Mouse (Mus musculus) layer of hippocampus, adult 18-20 months (tissue): ENCODE measurements at regions not wholly inside any gene's neighbourhood (a gene's known extent, or its start where the extent isn't known, plus 50 kb on each side); places are given as distances from the start of the nearest gene placed in this dataset.

Source experiments
- DNase-seq, 2 experiments: peaks; one replicate each; pipeline ENCODE4 v3.0.0; 2022; ENCODE audit warnings: low spot score in 2 of 2

DNA sequence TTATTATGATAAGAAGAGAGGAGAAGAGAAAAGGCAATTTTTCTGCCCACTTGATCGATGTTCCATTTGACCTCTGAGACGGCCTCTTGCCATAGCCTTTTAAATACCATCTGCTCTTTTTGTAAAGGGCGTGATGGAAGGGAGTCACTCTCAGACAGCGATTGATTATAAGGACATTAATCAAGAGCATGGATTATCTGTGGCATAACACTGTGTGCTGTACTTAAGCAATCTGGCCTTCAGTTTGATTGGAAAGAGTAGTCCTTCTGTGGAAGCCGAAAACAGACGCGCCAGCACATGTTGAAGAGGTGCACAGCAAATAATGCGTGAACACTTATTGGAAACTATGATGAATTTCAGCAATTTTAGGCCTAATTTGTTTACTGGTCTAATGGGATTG is 685.4 kb upstream of the Robo1 start:
- DNase-seq, result peak; percentile 5 to 57

- no peak for DNase-seq
These were observed 667.7 kb upstream of the Robo1 start for GRCm38 (mm10) chr16:71640361-71640760.

GRCm38 (mm10) chr16:71643223-71643622 is 664.9 kb upstream of the Robo1 start:
- peak in 1 of 2 experiments; percentile 17 for DNase-seq

DNA sequence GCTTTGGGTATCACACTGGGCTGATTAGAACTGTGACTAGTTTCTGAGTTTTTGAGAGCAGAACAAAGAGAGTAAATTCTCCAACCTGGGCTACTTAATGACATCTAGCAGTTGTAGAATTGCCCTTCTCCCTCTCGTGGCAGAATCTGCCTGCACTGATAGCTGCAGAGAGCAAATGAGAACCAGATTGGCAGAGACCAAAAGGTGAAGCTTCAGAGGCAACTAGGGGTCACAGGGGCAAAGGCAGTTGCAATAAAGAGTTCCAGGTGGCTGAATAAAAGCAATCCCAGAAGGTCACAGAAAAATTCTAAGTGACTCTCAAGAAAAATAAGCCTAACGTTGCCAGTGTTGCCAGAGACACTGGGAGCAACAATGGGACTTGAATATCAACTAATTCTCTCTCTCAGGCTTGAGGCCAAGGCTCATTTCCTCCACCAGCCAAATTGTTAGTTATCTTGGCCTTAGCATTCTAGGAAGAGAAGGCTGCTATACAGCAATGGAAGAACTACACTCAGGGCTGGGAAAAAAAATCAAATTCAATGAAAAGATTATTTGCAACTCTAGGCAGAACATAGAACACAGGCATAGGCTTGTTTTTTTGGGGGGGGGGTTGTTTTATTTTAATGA is 629.9 kb upstream of the Robo1 start:
- no peak for DNase-seq

- DNase-seq, result no peak
These were observed 614.6 kb upstream of the Robo1 start for GRCm38 (mm10) chr16:71693464-71693863.

DNA sequence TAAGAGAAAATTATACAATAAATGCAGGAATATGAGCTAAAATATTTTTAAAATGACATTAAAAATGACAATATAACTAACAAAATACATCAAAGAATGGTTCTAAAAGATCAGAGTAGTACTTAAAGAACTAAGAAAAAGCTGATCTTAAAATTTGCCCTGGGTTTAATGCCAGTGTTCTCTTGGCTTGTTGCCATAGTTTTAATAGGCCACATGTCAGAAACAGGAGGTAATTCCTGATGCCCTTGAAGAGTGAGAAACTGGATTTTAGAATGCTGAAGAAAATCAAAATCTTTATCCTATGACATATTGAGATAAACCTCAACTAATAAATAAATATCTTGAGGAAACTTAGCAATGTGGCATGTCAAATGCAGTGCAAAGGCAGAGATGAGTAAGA is 602.3 kb upstream of the Robo1 start:
- no peak for DNase-seq

GRCm38 (mm10) chr16:71709684-71710083 is 598.4 kb upstream of the Robo1 start:
- no peak for DNase-seq

GRCm38 (mm10) chr16:71711879-71712278 is 596.2 kb upstream of the Robo1 start:
- DNase-seq, result no peak

GRCm38 (mm10) chr16:71717207-71717606 is 590.9 kb upstream of the Robo1 start:
- no peak for DNase-seq

- DNase-seq, result no peak
These were observed 583.2 kb upstream of the Robo1 start for GRCm38 (mm10) chr16:71724898-71725297.

- no peak for DNase-seq
These were observed 570.2 kb upstream of the Robo1 start for GRCm38 (mm10) chr16:71737941-71738340.

- DNase-seq, result no peak
These were observed 569.0 kb upstream of the Robo1 start for GRCm38 (mm10) chr16:71739104-71739503.

DNA sequence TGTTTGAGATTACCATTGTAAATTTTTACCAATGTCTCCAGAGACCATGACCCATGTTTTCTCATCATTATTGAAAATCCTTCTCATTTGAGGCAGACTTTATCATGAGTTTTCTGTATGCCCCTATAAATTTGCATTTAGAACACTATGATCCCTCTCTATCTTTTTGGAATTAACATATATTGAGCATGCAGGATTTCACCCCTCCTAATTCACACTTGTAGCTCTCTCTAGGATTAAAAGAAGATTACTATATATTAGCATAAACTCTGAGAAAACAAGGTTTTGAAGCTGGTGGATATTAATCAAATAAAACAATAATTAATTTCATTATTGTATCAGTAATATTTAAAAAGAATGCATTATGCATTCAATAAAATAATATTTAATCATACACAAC is 527.2 kb upstream of the Robo1 start:
- no peak for DNase-seq

DNA sequence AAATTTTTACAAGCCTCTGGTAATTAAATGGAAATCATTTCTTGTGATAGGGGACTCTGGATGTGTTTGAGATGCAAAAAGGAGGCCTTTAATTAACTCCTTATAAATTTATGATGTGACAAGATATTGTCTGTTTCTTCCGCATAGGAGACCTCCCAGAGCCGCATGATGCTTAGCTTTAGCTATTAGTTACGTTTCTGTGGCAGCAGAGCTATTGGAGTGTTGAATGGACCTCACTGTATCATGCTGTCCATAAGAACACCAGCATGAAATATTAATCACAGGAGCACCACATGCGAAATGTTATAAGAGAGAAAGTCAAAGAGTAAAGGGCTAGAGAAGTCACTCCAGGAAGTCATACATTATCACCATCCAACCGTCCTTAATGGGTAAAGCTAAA is 495.3 kb upstream of the Robo1 start:
- DNase-seq, result no peak

- DNase-seq, result no peak
These were observed 472.8 kb upstream of the Robo1 start for GRCm38 (mm10) chr16:71835325-71835724.

DNA sequence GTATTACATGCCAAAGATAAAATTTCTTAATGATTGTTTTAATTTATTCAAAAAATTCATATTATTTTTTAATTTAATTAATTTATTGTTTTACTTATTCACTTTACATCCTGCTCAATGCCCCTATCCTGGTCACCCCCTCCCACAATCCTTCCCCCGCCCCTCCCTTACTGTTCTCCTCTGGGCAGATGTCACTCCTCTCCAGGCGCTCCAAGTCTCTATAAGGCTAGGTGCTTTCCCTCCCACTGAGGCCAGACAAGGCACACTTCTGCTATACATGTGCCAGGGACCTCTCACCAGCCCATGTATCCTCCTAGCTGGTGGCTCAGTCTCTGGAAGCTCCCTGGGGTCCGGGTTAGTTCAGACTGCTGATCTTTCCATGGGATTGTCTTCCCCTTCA is 458.0 kb upstream of the Robo1 start:
- DNase-seq, result no peak

DNA sequence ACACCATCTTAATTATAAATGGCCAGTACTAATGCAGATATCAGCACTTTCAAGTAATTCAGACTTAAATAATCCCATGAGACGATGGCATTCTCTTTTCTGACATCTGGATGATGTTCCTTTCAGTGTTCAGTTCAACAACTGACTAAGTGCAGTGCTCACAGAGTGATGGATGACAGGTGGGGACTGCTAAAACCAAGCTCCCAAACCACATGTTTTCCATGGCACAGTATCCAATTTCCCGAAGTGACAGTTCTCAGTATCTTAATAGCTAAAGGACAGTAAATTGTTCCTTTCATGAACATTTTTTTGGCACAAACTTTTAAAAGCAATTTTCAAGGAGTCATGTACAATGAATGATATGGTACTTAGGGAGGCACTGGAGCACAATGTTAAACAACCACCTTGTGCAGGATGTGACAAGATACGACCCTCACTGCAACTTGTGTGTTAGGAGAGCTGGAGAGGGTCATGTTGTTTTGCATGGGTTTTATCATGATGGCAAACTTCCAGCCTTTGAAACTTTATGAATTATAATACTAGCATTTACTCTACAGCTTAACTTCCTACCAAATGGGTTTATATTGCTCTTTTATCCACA is 456.4 kb upstream of the Robo1 start:
- DNase-seq, result no peak

DNA sequence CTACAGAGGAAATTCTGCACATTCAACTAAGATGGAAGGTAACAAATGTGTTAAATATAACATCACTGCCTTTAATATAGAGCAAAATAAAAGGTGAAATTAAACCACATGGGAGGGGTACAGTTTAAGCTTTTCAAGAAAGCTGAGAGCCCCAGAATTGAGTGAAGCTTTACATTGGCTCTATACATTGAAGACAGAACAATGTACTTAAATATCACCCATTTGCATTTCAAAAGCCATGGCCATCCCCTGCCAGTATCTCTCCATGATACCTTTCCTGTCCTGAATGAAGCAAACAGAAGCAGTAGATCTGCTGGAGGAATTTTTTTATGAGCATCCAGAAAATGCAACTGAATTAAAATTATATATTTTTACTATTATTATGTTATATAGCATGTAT is 450.2 kb upstream of the Robo1 start:
- no peak for DNase-seq

- DNase-seq, result no peak
These were observed 447.9 kb upstream of the Robo1 start for GRCm38 (mm10) chr16:71860205-71860604.

DNA sequence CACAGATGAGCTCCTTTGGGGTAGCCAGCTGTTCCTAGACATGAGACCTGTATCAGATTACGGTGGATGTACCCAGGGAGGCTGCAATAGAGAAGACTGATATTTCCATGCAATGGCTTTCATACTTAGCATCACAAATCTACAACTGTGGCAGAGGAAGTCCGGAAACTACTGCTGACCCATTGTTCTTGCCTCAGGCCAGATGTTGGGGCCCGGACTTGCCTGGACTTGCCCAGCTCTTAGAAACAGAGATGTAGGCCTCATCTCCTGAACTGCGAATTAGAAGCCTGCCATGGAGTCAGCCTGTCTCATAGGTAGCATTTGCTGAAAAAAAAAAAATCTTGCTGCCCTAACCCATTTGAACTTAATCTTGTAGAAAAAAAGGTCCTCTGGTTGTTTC is 422.4 kb upstream of the Robo1 start:
- DNase-seq, result no peak

GRCm38 (mm10) chr16:71889679-71890078 is 418.4 kb upstream of the Robo1 start:
- DNase-seq, result no peak

- DNase-seq, result no peak
These were observed 385.0 kb upstream of the Robo1 start for GRCm38 (mm10) chr16:71923111-71923510.

DNA sequence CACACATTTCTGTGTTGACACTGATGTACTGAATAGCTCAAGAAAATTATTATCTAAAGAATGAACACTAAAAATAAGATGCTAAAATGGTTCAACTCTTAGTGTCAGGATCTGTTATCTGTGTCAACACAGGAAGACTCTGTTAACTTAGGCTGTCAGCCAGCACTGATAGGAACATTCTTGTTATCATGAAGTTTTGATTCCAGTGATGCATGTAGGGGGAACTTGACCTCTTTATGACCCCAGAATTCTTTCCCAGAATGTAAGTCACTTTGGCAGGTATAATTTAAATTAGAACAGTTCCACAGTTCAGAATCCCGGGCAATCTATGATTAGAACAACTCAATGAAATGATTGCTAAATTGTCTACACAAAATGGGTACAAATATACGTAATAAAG is 363.9 kb upstream of the Robo1 start:
- DNase-seq, result no peak
